Mouse (Mus musculus): ENCODE results near the gene Zfp365. TPM values are rescaled to one million over a fixed set of nuclear protein-coding genes. Genes with fewer than 3 reads are reported as not detected.

The Zfp365 gene
- polyA plus RNA-seq, 1 experiment from 2014 or later = 0.48 TPM

DNA sequence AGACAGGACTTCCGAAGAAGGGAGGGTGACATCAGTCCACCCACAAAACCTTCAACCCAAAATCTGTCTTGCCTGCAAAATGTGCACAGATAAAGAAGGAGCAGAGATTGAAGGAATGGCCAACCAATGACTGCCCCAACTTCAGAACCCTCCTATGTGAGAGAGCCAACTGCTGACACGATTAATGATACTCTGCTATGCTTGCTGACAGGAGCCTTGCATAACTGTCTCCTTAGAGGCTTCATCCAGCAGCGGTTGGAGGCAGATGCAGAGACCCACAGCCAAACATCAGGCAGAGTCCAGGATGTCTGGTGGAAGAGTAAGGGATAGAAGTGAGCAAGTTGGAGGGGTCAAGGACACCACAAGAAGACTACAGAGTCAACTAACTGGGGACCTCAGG is 73.3 kb downstream of the Zfp365 start:
- no peaks in the 10 kb centered on the region for H3K4me1 ChIP-seq (replicated peaks)
- no peak overlapping the region for H3K27ac ChIP-seq
- 57% methylated on average over 3 of the region's 3 CpGs for WGBS
- no peak overlapping the region for H3K4me3 ChIP-seq
- no peak overlapping the region for H3K9ac ChIP-seq
- ATAC-seq (replicated peaks; ENCODE audit: insufficient number of reproducible peaks, insufficient read depth, low FRiP score, low read depth) = no peak
- H3K27me3 ChIP-seq = no peaks in the 10 kb centered on the region
- H3K36me3 ChIP-seq = no peaks in the 10 kb centered on the region
- no peak overlapping the region for H3K4me2 ChIP-seq
- no peaks in the 10 kb centered on the region for H3K9me3 ChIP-seq (replicated peaks)

DNA sequence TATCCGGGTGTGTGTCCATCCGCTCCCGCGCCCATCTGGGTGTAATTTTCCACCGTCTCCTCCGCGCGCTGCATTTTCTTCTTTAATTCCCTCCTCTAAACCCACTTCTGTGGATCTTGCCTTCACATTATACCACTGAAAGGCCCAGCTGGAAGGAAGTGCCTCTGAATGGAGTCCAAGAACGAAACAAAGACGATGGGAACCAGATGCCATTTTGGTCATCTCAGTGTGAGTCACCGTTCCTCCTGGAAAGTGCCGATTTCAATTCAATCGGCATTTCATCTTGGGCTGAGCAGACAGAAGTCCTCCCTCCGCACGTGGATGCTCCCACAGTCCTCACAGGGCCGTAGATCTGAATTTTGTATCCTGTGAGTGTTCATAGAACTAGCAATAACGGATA is 76.0 kb downstream of the Zfp365 start:
- WGBS = 82% methylated on average over 17 of the region's 17 CpGs
- H3K9ac ChIP-seq = no peak overlapping the region
- H3K9me3 ChIP-seq (replicated peaks) = no peaks in the 10 kb centered on the region
- no peak overlapping the region for H3K27ac ChIP-seq
- no peak overlapping the region for H3K4me3 ChIP-seq
- H3K4me2 ChIP-seq = no peak overlapping the region
- H3K4me1 ChIP-seq (replicated peaks) = no peaks in the 10 kb centered on the region
- H3K36me3 ChIP-seq = no peaks in the 10 kb centered on the region
- H3K27me3 ChIP-seq = no peaks in the 10 kb centered on the region
- no peak for ATAC-seq (replicated peaks; ENCODE audit: insufficient number of reproducible peaks, insufficient read depth, low FRiP score, low read depth)

Other genes with a start within 250 kb of the Zfp365 start
- 6.3 and 7.3 TPM in 2 replicates for gene Rtkn2, start 66.9 kb upstream of the Zfp365 start, polyA plus RNA-seq (2015; fragmentation: Nextera tagmentation; extraction: Ambion mirVana)

Data from heart, embryonic 15.5 days (tissue).